Mouse (Mus musculus) retina, postnatal 7 days (tissue): ENCODE results near the gene Fhl3.
"Not testable (repeated sequence)": the region's sequence is repeated elsewhere in the genome, so short reads cannot be mapped to it uniquely, and the experiment has no call there.

Experiments used
- DNase-seq: peaks from one replicate; pipeline ENCODE4 v3.0.0-alpha.2; 2012; ENCODE audit warnings: low read depth, low spot score

Gene Fhl3

DNA sequence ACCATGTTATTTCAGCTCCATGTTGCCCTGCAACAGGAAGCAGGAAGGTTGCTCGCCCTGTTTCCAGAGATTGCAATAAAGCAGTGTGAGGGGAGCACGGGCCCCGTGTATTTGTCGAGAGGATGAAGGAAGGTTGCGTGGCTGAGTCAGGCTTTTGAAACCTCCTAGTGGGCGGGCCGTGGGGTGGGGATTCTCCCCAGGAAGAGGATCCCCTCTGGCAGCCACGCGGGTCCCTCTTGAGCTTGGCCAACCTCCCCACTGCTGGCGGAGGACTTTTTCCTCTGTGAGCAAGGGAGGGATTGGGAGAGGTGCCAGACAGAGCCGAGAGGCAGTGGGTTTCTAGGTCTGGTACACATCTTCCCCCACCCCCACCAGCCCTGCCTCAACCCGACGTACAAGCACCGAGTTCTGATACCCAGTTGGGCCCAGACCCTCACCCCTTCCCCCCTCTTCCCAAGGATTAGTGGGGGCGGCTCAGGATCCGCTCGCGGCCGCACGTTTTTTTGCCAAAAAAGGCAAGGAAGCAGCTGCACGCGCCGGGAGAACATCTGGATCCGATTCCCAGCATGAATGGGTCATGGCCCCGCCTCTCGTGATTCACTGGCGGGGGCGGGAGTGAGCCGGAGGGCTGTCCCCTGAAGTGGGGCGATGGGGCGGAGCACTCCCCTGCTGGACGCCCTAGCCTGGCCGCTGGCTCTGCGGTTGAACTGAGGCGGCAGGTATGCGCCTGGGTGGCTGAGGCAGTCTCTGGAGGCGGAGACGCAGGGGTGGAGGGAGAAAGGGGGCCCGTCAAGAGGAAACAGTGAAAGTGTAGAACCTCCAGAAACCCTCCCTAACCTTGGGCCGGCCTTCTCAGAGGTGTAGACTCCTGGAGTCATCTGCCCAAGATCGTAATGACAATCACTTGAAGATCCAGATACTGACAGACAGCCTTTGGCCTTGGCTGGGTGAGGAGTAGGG lies 8.3 kb downstream of the Fhl3 start:
- DNase-seq = peak; percentile 27

- DNase-seq = no peak
Measured at GRCm38 (mm10) chr4:124709961-124710446, 9.5 kb downstream of the Fhl3 start.

- DNase-seq = no peak
Measured at GRCm38 (mm10) chr4:124710776-124711291, 10.3 kb downstream of the Fhl3 start.

DNA sequence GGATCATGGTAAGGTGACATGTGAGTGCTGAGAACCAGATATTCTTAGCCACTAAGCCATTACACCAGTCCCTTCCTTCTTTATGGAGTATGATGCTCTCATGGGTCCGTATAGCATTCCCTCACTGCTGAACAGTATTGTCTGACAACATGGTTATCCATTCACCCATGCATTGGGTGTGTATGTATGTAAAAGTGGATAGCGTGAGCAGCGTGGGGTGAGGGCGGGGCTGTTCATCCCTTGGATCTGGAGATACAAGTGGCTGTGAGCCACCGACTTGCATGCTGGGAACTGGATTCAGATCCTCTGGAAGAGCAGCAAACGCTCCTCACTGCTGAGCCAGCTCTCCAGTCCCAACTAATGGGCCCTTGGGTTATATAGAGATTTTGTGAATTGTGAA lies 12.1 kb downstream of the Fhl3 start:
- no peak for DNase-seq

DNA sequence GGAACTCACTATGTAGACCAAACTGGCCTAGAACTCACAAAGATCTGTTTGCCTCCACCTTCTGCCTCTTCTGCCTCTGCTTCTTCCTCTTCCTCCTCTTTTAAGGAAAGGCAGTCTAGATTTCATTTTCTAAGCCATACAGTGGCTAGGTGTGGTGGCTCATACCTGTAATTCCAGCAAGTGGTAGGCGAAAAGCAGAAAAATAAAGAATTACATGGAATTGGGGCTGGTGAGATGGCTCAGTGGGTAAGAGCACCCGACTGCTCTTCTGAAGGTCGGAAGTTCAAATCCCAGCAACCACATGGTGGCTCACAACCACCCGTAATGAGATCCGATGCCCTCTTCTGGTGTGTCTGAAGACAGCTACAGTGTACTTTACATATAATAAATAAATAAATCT lies 13.3 kb downstream of the Fhl3 start:
- DNase-seq = not testable (repeated sequence)

- DNase-seq = peak; percentile 95
Measured at GRCm38 (mm10) chr4:124714545-124715481, 14.3 kb downstream of the Fhl3 start, which contains the start of gene Sf3a3. TSS of gene Sf3a3 (plus strand) at chr4:124714776.

- no peak for DNase-seq
Measured at GRCm38 (mm10) chr4:124719101-124719500, 18.6 kb downstream of the Fhl3 start.

DNA sequence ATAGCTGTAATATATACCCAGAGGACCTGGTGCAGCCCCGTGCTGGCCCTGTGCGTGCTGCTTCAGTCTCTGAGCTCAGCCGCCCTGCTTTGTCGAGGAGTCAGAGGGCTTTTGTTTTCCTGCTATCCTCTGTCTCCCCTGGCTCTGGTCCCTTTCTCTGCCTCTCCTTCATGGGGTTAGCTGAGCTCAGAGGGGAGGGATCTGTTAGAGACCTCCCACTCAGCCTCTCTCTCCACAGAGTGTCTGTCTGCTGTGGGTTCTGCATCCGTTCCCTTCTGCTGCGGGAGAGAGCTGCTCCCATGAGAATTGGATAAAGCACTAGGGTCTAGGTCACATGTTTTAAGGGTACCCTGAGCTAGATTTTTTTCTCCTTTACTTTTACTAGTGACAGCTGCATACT lies 25.6 kb downstream of the Fhl3 start:
- DNase-seq = no peak

DNA sequence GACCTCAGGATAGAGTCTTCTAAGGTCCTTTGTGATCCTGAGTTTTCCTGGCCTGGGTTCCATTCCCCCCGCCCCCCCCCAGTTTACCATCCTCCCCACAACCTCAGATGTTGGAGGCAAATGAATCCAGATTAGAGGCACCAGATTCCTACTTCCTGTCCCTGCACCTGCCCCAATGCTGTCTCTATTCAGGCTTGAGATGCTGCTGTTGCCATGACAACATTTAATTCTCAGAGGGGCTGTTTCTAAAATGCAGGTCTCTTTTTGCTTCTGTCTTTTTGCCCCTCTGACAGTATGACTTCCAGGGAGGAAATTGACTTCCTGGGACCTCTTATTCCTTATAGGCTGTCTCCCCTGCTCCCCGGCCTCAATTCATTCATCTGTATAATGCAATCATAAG lies 36.5 kb downstream of the Fhl3 start:
- no peak for DNase-seq

DNA sequence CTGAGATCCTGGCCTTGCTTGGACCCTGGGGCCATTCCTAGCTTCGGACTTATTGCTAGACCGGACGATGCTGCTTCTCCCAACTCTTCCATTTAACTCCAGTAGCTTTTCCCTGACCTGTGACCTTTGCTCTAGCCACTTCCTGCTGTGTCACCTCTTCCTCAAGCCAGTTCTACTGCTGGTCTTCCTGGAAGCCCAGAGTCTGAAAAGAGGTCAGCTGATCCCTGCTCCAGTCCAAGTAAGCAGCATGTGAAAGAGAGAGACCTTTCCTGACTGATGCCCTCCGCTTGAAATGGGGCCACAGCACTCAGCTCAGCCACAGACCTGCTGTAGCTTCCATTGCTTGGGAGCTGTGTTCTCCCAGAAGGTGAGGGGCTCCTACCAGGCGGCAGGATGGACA lies 37.0 kb downstream of the Fhl3 start:
- no peak for DNase-seq

DNA sequence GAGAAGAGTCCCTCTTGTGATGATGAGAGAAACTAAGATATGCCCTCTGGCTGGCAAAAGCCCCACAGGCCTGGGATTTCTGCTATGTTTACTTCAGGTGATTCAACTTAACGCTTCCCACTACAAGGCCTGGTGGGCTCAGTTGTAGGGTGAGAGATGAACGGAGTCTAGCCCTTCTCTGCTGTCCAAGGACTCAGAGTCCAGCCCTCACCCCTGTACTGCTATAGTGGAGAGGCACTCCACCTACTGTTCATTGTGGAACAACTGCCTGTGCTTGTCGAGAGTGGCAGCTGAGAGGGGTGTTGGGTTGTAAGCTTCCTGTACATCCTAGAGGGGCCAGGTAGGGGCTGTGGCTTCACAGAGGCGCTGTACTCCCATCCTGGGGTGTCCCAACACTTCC lies 37.5 kb downstream of the Fhl3 start:
- DNase-seq = no peak

DNA sequence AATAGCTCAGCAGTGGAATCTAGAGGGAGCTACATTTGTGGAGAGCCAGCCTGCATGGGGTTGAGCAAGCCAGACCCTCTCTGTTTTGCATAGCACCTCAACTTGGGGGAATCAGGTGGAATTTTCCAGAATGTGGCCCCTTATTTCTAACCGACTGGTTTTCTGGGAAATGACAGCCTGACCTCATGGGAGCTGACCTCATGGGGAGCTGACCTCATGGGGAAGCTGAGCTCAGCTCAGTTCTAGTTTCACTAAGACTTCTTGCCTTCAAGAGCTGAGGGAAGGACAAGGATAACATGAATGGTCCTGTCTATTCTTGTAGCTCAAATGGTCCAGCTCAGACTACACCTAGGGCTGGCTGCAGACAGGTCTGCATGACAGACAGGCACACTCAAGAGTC lies 38.3 kb downstream of the Fhl3 start:
- no peak for DNase-seq

DNA sequence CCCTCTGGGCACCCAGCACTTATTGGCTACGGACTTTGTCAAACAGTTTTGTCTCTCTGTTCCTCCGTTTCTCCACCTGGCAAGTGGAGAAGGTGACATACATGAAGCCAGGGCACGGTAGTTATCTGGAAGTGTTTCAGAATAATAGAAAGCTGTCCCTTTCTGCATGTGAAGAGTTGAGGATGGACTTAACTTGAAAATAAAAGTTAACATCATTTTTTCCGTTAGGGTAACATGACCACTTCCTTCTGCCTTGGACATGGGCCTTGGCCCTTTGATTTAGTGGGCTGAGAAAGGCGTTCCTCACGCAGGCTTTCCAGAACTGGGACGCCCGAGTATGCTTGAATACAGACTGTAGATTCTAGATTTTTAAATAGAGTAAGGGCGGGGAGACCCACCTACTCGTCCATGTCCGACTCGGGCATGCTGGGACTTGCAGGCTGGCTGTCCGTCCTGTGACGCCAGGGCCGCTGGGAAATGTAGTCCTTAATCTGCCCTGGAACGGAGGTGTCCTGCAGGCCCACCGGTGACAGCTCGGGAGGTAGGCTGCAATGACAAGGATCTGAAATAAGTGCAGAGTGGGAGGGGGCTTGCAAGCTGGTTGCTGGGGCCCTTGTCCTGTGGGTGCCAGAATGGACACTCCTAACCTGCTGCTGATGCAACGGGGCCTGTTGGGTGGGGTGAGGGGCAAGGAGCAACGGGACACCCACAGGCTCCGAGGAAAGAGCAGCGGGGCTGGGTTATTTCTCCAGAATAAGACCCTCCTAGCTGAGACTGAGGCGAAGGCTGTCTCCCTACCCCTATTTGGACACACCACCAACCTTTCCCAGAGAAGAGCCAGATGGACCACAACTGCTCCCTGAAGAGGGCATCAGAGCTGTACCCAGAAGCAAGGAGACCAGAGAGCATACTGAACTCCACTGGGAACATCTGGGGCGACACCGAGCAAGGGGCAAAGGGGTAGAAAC lies 41.2 kb downstream of the Fhl3 start, which contains the start of gene Inpp5b:
Gene Inpp5b, plus strand, starts transcription at position 475 of the 968 bp plus-strand sequence.
- DNase-seq = peak; percentile 55

- no peak for DNase-seq
Measured at GRCm38 (mm10) chr4:124742839-124743238, 42.3 kb downstream of the Fhl3 start.

GRCm38 (mm10) chr4:124746577-124746976 lies 46.1 kb downstream of the Fhl3 start:
- DNase-seq = no peak

GRCm38 (mm10) chr4:124747851-124748250 lies 47.4 kb downstream of the Fhl3 start:
- DNase-seq = no peak

- peak; percentile 91 for DNase-seq
Measured at GRCm38 (mm10) chr4:124751300-124752250, 51.1 kb downstream of the Fhl3 start.

DNA sequence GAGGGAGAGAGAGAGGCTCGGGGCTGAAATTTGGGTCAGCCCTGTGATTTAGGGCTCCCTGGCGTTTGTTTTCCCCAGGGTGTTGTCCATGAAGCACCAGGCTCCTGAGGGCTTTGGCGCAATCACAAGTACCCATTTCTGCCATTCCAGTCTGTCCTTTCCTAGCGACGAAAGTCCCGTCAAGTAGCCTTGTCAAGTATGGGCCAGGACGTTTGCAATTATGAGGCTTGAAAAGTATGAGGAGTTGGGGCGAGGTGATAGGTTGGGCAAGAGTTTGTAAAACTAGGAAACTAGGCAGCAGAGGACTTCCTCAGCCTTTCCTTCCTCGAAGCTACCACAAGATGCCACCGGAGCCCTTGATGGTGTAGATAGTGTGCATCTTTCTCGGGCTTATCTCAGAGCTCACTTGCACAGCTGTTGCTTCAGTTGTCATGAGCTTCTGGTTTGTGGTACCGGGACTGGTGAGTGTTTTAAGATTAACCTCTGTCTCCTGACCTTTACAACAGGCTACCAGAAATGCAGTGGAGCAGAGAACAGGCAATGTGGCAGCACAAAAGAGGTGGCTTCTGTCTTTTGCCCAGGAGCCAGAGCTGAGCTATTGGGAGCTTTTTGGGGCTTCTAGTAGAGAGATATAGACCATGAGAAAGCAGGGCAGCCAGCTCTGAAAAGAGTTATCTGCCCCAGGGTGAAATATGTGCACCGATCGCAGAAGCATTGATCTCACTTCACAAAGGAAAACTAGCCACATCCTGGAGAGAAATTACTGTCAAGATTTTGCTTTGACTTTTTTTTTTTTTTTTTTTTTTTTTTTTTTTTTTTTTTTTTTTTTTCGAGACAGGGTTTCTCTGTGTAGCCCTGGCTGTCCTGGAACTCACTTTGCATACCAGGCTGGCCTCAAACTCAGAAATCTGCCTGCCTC lies 52.0 kb downstream of the Fhl3 start:
- DNase-seq = no peak
